Mouse (Mus musculus) macrophage (primary cell): ENCODE results near the gene Rhbdd1. TPM values are rescaled to one million over a fixed set of nuclear protein-coding genes. Genes with fewer than 3 reads are reported as not detected.

Source experiments
- H3K27ac ChIP-seq: fragments of 350-480 bp; formaldehyde crosslinking; 2 replicates; pipeline ENCODE4 v1.9.0; 2021
- H3K36me3 ChIP-seq: fragments of 350-480 bp; formaldehyde crosslinking; 2 replicates; pipeline ENCODE4 v1.9.0; 2021; ENCODE audit errors: inconsistent target
- H3K4me3 ChIP-seq: fragments of 350-480 bp; formaldehyde crosslinking; 2 replicates; pipeline ENCODE4 v1.9.0; 2021; ENCODE audit errors: inconsistent target
- H3K79me2 ChIP-seq: fragments of 350-480 bp; formaldehyde crosslinking; 2 replicates; pipeline ENCODE4 v1.9.0; 2021; ENCODE audit errors: inconsistent target
- WGBS: methylation state at CpG from one replicate; pipeline ENCODE4 v1.1.7; 2026; ENCODE audit warnings: inconsistent platforms; ENCODE audit not compliant: missing documents; 5-methylcytosine and 5-hydroxymethylcytosine counted together
- polyA plus RNA-seq: library from polyadenylated mRNA; stranded (reverse); fragments of 250-400 nt; gene quantifications from 3 replicates; pipeline ENCODE4 v1.2.4, GENCODE M21; 2018; ENCODE audit warnings: inconsistent platforms

Gene Rhbdd1
- polyA plus RNA-seq, 1 experiment from 2014 or later: 26.6 TPM

DNA sequence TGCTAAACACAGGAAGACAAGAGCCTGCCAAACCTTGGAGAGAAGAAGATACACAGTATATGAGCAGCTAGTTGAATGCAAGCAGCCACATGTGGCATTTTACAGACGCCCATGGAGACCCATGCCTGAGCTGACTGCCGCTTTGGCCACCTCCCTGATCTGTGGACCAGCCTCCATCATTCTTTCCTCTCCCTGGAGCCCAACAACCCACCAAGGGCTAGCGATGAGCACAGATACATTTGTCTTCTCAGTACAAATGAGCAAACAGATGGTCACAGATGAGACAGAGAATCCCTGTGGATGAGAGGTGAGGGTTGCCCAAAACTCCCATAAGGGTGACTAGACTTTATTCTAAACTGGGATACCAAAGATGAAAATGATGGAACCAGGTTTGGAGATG, 137.8 kb downstream of the Rhbdd1 start:
- 94% methylated on average over 3 of the region's 3 CpGs for WGBS
- Histone ChIP-seq H3K4me3 (no peak overlapping the region), H3K79me2 (no peaks in the 10 kb centered on the region), H3K36me3 (no peaks in the 10 kb centered on the region), H3K27ac (no peak overlapping the region)

DNA sequence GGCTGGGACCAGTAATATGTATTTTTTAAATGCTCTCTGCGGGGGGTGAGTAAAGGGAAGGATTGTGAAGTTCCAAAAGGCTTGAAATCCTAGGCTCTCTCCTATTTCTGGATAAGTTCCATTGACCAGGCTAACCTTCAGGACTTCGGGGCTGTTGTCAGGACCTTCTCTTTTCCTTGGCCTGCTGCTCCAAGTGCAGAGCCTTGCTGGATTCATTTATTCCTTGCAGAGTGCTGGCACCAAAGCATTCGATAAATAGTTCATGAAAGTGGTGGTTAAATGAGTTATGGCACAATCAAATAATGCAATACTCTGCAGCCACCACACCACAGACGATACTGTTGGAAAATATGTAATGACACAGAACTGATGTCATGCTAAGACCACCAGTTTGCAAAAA, 143.1 kb downstream of the Rhbdd1 start:
- WGBS: 76% methylated on average over 4 of the region's 4 CpGs
- Histone ChIP-seq H3K79me2 (no peaks in the 10 kb centered on the region), H3K4me3 (no peak overlapping the region), H3K27ac (no peak overlapping the region), H3K36me3 (no peaks in the 10 kb centered on the region)

DNA sequence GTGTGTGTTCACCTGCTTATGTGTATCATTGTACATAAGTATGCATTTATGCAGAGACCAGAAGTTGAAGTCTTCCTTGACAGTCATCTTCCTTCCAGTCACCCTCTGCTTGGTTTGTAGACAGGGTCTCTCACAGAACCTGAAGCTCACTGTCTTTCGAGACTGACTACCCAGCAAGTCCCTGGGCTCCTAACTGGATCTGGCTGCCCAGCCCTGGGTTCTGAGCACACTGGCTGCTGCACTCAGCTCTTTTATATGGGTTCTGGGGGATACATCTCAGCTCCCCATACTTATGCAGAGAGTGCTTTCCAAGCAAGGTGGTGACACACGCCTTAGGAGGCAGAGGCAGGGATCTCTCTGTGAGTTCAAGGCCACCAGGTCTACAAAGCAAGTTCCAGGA, 143.7 kb downstream of the Rhbdd1 start:
- no peak overlapping the region for H3K4me3 ChIP-seq
- no peaks in the 10 kb centered on the region for H3K36me3 ChIP-seq
- 85% methylated on average over 2 of the region's 2 CpGs for WGBS
- no peaks in the 10 kb centered on the region for H3K79me2 ChIP-seq
- H3K27ac ChIP-seq: no peak overlapping the region

DNA sequence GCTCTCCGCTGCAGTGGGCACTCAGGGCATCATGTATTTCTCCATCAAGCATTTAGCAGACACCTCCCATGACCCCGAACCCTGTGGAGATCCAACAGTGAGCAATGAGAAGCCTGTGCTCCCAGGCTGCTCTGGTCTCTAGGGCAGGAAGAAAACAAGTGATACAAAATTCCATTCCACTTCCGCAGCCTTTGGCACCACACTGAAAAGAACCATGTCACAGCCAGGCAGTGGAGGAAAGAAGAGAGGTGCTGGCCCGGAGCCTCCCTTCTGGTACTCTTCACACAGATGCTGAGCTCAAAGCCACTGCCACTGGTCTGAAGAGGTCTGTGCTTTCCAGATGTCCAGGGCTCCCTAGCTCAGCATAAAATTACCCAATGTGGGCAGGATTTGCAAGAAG, 144.8 kb downstream of the Rhbdd1 start:
- Histone ChIP-seq H3K4me3 (no peak overlapping the region), H3K79me2 (no peaks in the 10 kb centered on the region), H3K36me3 (no peaks in the 10 kb centered on the region), H3K27ac (no peak overlapping the region)
- 88% methylated on average over 4 of the region's 4 CpGs for WGBS

DNA sequence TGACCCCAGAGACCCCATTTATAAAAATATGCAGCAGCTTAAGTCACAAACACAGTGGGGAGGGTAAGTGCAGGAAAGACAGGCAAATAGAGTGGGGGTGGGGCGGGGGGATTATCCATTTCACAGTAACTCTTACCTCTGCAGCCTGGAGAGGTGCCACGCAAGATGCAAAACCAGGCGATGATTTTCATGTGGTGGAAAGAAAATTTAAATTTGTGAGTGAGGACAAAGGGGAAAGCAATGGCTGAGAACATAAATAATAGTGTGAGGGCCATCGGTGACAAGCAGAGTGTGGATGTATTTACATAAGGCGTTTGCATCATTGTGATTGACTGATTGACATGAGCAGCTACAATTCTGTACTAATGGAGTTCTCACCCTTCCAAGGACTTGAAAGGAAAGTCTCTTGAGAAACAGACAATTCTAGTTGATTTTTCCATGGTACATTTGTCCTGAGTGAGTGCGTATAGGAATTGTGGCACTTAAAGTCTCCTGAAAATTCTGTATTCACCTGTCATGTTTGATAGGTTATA, 149.1 kb downstream of the Rhbdd1 start:
- H3K36me3 ChIP-seq: no peaks in the 10 kb centered on the region
- H3K79me2 ChIP-seq: no peaks in the 10 kb centered on the region
- no peak overlapping the region for H3K4me3 ChIP-seq
- WGBS: 76% methylated on average over 6 of the region's 6 CpGs
- no peak overlapping the region for H3K27ac ChIP-seq

DNA sequence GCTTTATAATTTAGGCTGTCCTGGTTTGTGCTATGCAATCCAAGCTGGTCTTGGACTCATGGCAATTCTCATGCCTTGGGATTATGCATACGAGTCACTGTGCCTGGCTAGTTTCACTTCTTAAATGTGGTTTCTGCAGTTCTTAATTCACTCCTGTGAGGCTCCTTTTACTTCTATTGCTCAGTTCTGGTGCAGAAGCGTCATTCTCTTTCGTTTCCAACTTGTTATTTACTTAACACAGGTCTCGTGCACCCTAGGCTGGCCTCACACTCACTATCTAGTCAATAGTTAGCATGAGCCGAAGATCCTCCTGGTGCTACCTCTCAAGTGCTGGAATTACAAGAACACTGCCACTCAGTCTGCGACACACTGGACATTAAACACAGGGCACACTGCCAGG, 152.6 kb downstream of the Rhbdd1 start:
- WGBS: 47% methylated on average over 6 of the region's 6 CpGs

DNA sequence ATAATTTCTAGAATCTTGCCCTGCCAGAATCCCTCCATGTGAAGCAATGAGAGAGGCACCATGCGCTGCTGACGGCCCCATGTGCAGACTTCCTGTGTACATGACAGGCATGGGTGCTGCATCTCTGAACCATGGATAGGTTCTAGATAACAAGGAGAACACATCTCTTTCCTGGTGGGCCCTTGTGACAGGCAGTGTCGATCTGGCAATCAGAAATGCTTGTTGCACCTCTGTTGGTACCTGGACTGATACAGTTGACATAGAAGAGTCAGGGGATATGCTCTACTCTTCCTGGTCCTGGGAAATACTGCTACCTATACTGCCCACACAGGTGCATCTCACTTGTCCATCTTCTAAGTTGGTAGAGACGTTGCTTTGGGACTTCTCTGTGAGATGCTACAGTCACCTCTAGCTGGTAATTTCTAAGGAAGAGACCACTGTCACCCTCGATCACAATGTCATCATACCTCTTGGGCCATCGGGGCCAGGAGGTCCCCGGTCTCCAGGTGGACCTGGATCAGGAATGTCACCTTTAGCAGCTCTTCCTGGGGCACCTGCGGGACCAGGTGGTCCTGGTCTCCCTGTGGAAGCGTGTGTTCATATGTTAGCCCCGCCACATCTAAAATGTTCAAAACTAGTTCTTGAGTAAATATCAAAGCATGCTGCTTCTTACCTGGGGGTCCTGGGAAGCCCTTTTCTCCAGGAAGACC, 154.4 kb downstream of the Rhbdd1 start:
- H3K4me3 ChIP-seq: no peak overlapping the region
- WGBS: 86% methylated on average over 10 of the region's 10 CpGs
- H3K27ac ChIP-seq: no peak overlapping the region
- H3K36me3 ChIP-seq: no peaks in the 10 kb centered on the region
- no peaks in the 10 kb centered on the region for H3K79me2 ChIP-seq

More for the DNA sequence above, 152.6 kb downstream of the Rhbdd1 start:
- Histone ChIP-seq H3K36me3 (no peaks in the 10 kb centered on the region), H3K4me3 (no peak overlapping the region), H3K79me2 (no peaks in the 10 kb centered on the region), H3K27ac (no peak overlapping the region)

DNA sequence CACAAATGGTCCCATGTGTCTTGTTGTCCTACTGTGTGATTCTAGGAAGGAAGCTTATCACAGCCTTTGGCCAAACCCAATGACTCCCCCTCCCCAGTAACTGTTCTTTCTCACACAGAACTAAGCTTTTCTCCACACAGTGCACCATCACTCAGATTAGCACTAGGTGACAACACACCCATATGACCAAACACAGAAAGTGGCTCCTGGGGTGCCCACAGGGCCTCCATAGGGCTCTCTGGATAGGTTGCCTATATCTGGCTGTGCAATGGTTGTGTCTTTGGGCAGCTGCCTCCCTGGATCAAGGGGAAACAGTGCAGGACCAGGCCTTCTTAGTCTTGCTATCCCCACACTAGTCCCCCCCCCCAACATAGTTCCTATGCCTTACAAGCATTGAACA, 157.2 kb downstream of the Rhbdd1 start:
- Histone ChIP-seq H3K4me3 (no peak overlapping the region), H3K79me2 (no peaks in the 10 kb centered on the region), H3K27ac (no peak overlapping the region), H3K36me3 (no peaks in the 10 kb centered on the region)

DNA sequence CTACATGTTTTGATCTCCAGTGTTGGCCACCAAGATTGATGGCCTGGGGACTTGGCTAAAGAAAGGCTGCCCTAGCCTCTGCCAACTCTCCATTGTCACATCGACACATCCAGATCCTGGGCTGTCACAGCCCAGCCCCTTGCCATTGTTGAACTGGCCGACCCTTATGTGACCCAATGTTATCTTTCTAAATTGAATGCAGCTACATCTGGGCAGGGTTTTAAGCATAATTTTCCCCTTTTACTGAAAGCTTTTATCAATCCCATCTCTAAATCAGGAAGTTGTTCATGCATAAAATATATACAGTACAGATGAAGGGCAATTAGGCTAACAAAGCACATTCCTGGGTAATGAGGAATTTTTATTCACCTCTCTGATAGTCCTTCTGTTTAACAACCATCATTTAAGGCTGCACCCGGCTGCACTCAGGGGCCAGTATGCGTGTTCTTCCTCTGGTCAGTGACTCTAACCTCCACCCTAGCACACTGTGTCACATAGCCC, 158.3 kb downstream of the Rhbdd1 start:
- no peaks in the 10 kb centered on the region for H3K36me3 ChIP-seq
- 39% methylated on average over 4 of the region's 4 CpGs for WGBS
- no peak overlapping the region for H3K4me3 ChIP-seq
- H3K79me2 ChIP-seq: no peaks in the 10 kb centered on the region
- no peak overlapping the region for H3K27ac ChIP-seq

DNA sequence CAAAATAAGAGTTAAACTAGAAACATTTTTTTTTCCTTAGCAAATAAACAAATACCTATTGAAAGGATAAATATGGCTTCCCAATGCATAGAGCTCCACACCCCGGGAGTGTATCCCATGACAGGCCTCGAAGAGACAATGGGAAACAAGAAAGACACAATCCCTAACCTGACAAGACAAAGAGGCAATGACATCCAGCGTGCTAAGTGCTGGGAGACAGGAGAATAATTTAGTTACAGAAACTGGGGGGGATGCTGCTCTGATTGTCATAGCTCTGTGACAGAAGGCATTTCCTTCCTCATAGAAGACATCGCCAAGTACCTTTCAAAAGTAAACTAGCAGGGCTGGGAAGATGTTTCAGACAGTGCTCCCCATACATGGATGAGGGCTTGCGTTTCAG, 159.0 kb downstream of the Rhbdd1 start:
- WGBS: 85% methylated on average over 5 of the region's 5 CpGs
- Histone ChIP-seq H3K27ac (no peak overlapping the region), H3K79me2 (no peaks in the 10 kb centered on the region), H3K4me3 (no peak overlapping the region), H3K36me3 (no peaks in the 10 kb centered on the region)

DNA sequence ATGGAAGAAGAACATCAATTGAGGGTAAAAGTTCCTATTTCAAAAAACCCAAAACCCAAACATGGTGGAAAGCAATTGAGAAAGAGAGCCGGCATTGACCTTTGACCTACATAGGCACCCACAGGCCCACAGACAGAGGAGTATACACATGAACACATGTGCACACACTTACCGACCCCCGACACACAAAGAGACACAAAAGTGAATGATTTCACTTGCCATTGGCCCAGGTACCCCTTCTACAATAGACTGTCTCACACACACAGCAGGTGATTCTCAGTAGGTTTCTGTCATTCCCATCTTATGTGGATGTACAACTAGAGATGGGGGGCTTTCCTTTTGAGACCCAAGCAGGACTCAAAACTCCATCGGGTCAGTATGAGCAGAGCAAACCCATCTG, 159.6 kb downstream of the Rhbdd1 start:
- H3K27ac ChIP-seq: no peak overlapping the region
- H3K4me3 ChIP-seq: no peak overlapping the region
- H3K36me3 ChIP-seq: no peaks in the 10 kb centered on the region
- no peaks in the 10 kb centered on the region for H3K79me2 ChIP-seq
- 87% methylated on average over 4 of the region's 4 CpGs for WGBS

DNA sequence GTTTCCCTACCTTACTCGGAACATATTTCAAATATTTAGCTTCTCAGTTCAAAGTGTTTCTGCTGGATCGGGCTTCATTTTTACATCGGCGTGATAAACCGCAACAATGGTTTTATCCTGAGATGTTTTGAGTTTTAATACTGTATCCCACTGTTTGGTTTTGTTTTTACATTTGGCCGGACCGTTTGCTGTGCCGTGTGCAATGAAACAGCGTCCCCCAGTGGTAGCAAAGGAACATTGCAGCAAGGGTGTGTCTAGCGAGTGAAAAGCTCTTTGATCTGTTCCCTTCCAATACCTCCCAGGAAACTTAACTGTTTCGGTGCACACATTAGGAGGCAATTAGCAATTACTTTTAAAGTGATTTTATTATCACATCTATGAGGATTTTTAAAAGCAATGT, 160.0 kb downstream of the Rhbdd1 start:
- H3K36me3 ChIP-seq: no peaks in the 10 kb centered on the region

DNA sequence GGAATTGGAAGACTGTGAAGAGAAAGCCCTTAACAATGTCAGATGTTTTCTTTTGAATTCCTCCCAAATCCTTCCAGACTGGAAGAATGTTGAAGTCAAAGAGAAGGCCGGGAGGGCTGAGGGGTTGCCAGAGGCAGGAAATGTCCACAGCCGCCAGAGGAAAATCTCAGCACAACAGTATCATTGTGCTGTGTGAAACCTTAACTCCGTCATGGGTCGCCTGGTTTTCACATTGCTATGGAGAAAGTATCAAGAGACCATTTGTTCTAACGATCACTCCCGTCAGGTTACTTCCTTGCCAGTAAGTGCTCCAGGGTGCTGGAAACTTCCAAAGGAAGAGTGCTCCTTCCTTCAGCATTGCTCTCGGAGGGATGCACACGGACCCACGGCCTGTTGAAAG, 160.5 kb downstream of the Rhbdd1 start:
- H3K27ac ChIP-seq: no peak overlapping the region

More for the DNA sequence above, 160.0 kb downstream of the Rhbdd1 start:
- H3K79me2 ChIP-seq: no peaks in the 10 kb centered on the region
- H3K4me3 ChIP-seq: no peak overlapping the region
- WGBS: 57% methylated on average over 11 of the region's 11 CpGs
- H3K27ac ChIP-seq: no peak overlapping the region

DNA sequence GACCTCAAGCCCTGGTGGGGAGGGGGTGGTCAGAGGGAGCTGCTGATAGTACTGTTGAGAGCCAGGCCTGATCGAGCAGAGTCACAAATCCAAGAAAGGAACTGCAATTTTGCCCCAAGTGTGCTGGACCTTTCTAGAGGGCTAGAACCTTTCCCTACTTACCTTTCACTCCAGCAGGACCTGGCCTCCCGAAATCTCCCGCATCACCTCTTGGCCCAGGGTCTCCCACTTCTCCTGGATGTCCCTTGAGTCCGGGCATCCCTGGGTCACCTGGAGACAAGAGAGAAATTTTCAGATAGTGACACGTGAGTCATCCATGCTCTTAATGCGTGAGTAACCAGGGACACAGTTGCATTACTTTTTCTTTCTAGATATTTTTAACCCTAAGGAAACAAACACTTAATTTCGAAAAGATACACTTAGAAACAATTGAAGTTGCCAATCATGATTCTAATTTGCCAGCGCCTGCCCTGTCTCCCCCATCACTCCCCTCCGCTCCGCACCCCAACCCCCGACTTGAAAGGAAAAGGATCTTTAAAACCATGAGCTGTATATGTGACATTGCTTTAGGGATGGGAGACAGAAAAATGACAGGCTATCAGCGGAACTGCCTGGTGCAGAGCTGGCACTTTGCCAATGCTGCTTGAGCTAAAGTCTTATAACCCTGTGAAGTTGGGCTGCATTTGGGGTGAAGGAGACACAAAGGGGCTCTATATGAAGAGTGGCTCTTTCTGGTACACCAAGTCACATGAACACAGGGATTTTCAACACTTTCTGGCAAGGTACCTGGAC, 163.6 kb downstream of the Rhbdd1 start:
- no peaks in the 10 kb centered on the region for H3K36me3 ChIP-seq
- WGBS: 89% methylated on average over 12 of the region's 12 CpGs
- no peak overlapping the region for H3K4me3 ChIP-seq
- no peaks in the 10 kb centered on the region for H3K79me2 ChIP-seq
- H3K27ac ChIP-seq: no peak overlapping the region

More for the DNA sequence above, 160.5 kb downstream of the Rhbdd1 start:
- H3K36me3 ChIP-seq: no peaks in the 10 kb centered on the region
- no peak overlapping the region for H3K4me3 ChIP-seq
- 33% methylated on average over 9 of the region's 9 CpGs for WGBS
- no peaks in the 10 kb centered on the region for H3K79me2 ChIP-seq

DNA sequence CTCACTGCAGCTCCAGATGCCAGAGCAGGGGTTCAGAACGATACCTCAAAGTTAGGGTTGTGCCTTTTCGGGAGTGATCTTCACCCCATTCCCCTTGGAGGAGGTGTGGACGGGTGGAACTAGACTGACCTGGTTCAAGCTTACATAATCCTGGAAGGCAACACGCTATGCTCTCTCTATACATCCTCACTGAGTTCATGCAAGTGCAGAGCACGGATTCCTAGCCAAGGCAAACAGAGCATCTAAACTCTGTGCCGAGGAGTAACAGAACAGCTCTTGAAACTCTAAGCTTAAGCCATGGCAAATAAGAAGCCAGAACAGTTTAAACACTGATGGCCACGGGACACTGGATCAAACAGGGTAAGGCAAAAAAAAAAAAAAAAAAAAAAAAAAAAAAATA, 166.1 kb downstream of the Rhbdd1 start:
- H3K27ac ChIP-seq: no peak overlapping the region
- WGBS: 82% methylated on average over 6 of the region's 7 CpGs
- no peaks in the 10 kb centered on the region for H3K36me3 ChIP-seq
- H3K4me3 ChIP-seq: no peak overlapping the region
- no peaks in the 10 kb centered on the region for H3K79me2 ChIP-seq
